Mouse (Mus musculus) forebrain, embryonic 13.5 days (tissue): Measurements from ENCODE around the gene Thap4. TPM values are rescaled to one million over a fixed set of nuclear protein-coding genes. Genes with fewer than 3 reads are reported as not detected.
"Not testable (repeated sequence)": the region's sequence is repeated elsewhere in the genome, so short reads cannot be mapped to it uniquely, and the experiment has no call there.

Source experiments
- ATAC-seq: fragments of 200-750 bp; cut with Nextera tagmentation; 2 replicates; pipeline ENCODE4 v1.8.0; 2017
- H3K27ac ChIP-seq: fragments of 300-500 bp; sonication (generic); 2 replicates; pipeline ENCODE4 v1.5.1; 2015; ENCODE audit warnings: inconsistent platforms, mild to moderate bottlenecking, moderate library complexity
- H3K27me3 ChIP-seq: fragments of 300-500 bp; sonication (generic); 2 replicates; pipeline ENCODE4 v1.6.1; 2015; ENCODE audit warnings: mild to moderate bottlenecking, inconsistent platforms
- H3K36me3 ChIP-seq: fragments of 300-500 bp; sonication (generic); 2 replicates; pipeline ENCODE4 v1.6.1; 2015; ENCODE audit warnings: mild to moderate bottlenecking, inconsistent platforms; ENCODE audit not compliant: poor library complexity, severe bottlenecking
- H3K4me1 ChIP-seq: fragments of 300-500 bp; sonication (generic); 2 replicates; pipeline ENCODE4 v1.6.1; 2015; ENCODE audit warnings: inconsistent platforms
- H3K4me2 ChIP-seq: fragments of 300-500 bp; sonication (generic); 2 replicates; pipeline ENCODE4 v1.6.1; 2015; ENCODE audit warnings: inconsistent platforms, mild to moderate bottlenecking, moderate library complexity
- H3K4me3 ChIP-seq: fragments of 300-500 bp; sonication (generic); 2 replicates; pipeline ENCODE4 v1.5.1; 2015; ENCODE audit warnings: mild to moderate bottlenecking, inconsistent platforms
- H3K9ac ChIP-seq: fragments of 300-500 bp; sonication (generic); 2 replicates; pipeline ENCODE4 v1.6.1; 2015; ENCODE audit warnings: mild to moderate bottlenecking, inconsistent platforms
- H3K9me3 ChIP-seq: fragments of 300-500 bp; sonication (generic); replicated peaks from 2 replicates; pipeline ENCODE4 v1.6.1; 2016; ENCODE audit warnings: inconsistent platforms
- WGBS: fragments of 180-500 bp; shearing (Covaris S2); methylation state at CpG from one replicate; pipeline ENCODE4 v1.1.7; 2015; 5-methylcytosine and 5-hydroxymethylcytosine counted together
- polyA plus RNA-seq: library from polyadenylated mRNA; unstranded; fragments of >200 nt; fragmentation: Nextera tagmentation; extraction: Ambion mirVana; gene quantifications from 2 replicates; pipeline ENCODE4 v1.2.1, GENCODE M21; 2015

The Thap4 gene
- polyA plus RNA-seq, 1 experiment from 2014 or later = 38.0 TPM

GRCm38 (mm10) chr1:93686245-93686960, 68.3 kb downstream of the Thap4 start:
- 1% methylated on average over 51 of the region's 51 CpGs for WGBS
- ATAC-seq = peak; percentile 92

GRCm38 (mm10) chr1:93685401-93686244, 69.0 kb downstream of the Thap4 start, which contains the start of gene Bok:
Gene Bok, plus strand, starts transcription at chr1:93685660.
- peaks cover 7% of the 10 kb centered on the region; the same call in 1 of the 2 replicates for H3K36me3 ChIP-seq
- H3K27ac ChIP-seq = peak within 1 kb of the TSS; percentile 78
- peak; percentile 64 for ATAC-seq
- H3K9ac ChIP-seq = peak within 1 kb of the TSS; percentile 83
- H3K4me3 ChIP-seq = peak within 1 kb of the TSS; percentile 65
- H3K27me3 ChIP-seq = peaks cover 4% of the 10 kb centered on the region
- H3K4me2 ChIP-seq = peak within 1 kb of the TSS; percentile 84
- peaks cover 32% of the 10 kb centered on the region for H3K4me1 ChIP-seq
- no peaks in the 10 kb centered on the region for H3K9me3 ChIP-seq
- WGBS = under 1% methylated on average over 78 of the region's 78 CpGs

More at GRCm38 (mm10) chr1:93686245-93686960, 68.3 kb downstream of the Thap4 start:
- Histone ChIP-seq H3K9ac (peak overlapping the region; percentile 83), H3K4me3 (peak overlapping the region; percentile 65), H3K4me1 (peaks cover 32% of the 10 kb centered on the region), H3K36me3 (peaks cover 15% of the 10 kb centered on the region), H3K27me3 (peaks cover 4% of the 10 kb centered on the region), H3K9me3 (no peaks in the 10 kb centered on the region), H3K27ac (peak overlapping the region; percentile 78), H3K4me2 (peak overlapping the region; percentile 84)

DNA sequence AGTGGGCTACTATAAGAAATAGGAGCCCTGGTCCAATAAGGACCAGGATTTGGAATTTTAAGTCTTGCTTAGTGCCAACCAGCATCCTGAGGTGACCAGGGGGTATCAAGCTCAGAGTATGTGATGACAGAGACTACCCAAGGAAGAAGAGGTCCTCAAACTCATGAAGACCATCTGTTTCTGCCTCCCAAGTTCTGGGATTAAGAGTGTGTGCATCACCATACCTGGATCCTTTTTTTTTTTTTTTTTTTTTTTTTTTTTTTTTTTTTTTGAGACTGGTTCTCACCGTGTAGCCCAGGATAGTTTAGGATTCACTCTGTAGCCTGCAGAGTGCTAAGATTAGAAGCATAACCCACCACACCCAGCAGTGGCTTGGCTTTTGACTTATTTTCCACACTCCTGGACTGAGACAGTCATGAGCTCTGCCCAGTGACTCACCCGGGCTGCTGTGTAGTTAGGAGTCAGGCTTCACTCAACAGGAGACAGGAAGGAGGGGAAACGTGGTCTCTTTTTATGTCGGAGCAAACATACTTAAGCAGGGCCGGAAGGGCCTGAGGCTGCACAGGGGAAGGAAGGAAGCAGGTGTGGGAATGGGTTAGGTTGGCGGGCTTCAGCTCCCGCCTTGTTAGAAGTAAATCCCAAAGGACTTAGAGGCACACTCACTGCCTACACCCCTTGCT, 74.6 kb downstream of the Thap4 start:
- H3K9ac ChIP-seq = no peak overlapping the region
- H3K9me3 ChIP-seq = no peaks in the 10 kb centered on the region
- 80% methylated on average over 7 of the region's 7 CpGs for WGBS
- no peak overlapping the region for H3K27ac ChIP-seq
- no peak overlapping the region for H3K4me2 ChIP-seq
- no peak overlapping the region for H3K4me3 ChIP-seq
- peaks cover 4% of the 10 kb centered on the region for H3K27me3 ChIP-seq
- H3K4me1 ChIP-seq = no peaks in the 10 kb centered on the region
- no peaks in the 10 kb centered on the region for H3K36me3 ChIP-seq
- no peak for ATAC-seq

DNA sequence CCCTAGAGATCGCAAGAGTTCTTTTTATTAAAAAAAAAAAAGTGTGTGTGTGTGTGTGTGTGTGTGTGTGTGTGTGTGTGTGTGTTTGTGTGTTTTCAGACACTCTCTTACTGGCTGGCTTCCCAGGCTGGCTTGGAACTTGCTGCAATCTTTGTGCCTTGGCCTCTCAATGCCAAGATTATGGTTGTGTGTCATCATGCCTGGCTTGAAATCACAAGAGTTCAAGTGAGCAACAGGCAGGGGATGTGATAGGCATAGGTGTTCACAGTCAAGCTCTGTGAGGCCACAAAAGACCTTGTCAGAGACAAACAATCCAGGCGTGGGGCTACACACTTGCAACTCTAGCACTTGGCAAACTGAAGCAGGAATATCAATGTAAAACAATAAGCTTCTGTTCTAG, 76.3 kb downstream of the Thap4 start:
- WGBS = 58% methylated on average over 2 of the region's 2 CpGs
- Histone ChIP-seq H3K27me3 (no peaks in the 10 kb centered on the region), H3K9ac (no peak overlapping the region), H3K36me3 (no peaks in the 10 kb centered on the region), H3K27ac (no peak overlapping the region), H3K4me1 (no peaks in the 10 kb centered on the region), H3K4me3 (no peak overlapping the region), H3K4me2 (no peak overlapping the region), H3K9me3 (no peaks in the 10 kb centered on the region; the same call in 1 of the 2 replicates)
- ATAC-seq = no peak

- H3K9me3 ChIP-seq = no peaks in the 10 kb centered on the region; the same call in 1 of the 2 replicates
- peaks cover 14% of the 10 kb centered on the region; the same call in 1 of the 2 replicates for H3K4me1 ChIP-seq
- H3K9ac ChIP-seq = no peak overlapping the region
- H3K4me3 ChIP-seq = no peak overlapping the region
- no peak overlapping the region for H3K4me2 ChIP-seq
- H3K27ac ChIP-seq = no peak overlapping the region
- no peaks in the 10 kb centered on the region for H3K27me3 ChIP-seq
- H3K36me3 ChIP-seq = no peaks in the 10 kb centered on the region
- 94% methylated on average over 5 of the region's 5 CpGs for WGBS
- no peak for ATAC-seq
Measured at GRCm38 (mm10) chr1:93672682-93673081, 82.0 kb downstream of the Thap4 start.

DNA sequence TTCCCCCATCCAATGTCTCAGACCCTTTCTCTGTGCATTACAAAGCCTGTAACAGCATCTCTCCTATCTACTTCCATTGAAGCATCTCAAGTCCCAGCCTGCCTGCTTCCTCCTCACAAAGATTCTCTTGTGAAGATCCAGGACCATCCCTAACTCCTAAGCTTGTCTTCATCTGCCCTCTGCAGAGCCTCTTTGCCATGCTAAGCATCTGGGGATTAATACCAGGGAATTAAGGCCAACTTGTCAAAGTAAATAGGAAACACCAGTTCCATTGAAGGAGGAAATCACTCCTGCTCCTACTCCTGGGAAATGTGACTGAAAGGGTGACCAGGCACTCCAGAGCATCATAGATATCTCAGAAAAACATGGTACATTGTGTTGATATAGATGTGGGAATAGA, 84.7 kb downstream of the Thap4 start:
- Histone ChIP-seq H3K36me3 (no peaks in the 10 kb centered on the region), H3K9me3 (no peaks in the 10 kb centered on the region; the same call in 1 of the 2 replicates), H3K27me3 (no peaks in the 10 kb centered on the region), H3K4me1 (peaks cover 14% of the 10 kb centered on the region; the same call in 1 of the 2 replicates), H3K9ac (no peak overlapping the region), H3K4me2 (no peak overlapping the region), H3K4me3 (no peak overlapping the region), H3K27ac (no peak overlapping the region)
- ATAC-seq = no peak

DNA sequence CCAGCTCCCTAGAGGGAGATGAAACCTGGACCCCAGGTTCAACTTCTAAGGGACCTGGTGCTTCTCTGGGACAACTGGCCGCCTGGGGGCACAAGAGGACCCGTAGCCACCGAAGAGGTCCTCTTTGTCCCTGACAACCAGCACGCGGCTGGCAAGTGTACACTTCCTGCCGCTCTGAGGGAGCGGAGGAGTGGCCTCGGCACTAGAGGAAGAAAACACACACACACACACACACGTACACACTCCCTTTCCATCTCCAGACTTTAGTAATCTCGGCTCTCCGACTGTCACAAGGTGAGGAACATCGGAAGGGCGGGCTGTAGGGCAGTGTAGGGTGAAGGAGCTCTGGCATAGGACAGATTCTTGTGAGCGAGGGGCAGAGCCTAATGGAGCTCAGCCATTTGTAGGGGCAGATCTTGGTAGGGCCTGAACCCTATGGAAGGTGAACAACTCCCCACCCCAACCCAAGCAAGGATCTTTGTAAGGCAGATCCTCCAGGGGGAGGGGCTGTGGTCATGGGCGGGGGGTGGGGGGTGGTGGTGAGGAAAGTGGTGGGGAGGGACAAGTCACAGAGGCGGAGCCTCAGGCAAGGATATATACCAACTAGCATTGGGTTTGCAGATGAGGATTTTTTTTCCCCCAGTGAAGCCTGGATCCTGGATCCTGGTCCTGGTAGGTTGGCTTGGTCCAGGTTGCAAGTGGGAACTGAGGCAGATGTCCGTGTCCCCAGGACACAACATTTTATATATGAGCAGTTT, 85.7 kb downstream of the Thap4 start:
- peaks cover 14% of the 10 kb centered on the region; the same call in 1 of the 2 replicates for H3K4me1 ChIP-seq
- H3K36me3 ChIP-seq = no peaks in the 10 kb centered on the region
- H3K4me2 ChIP-seq = peak overlapping the region; percentile 64
- H3K9me3 ChIP-seq = no peaks in the 10 kb centered on the region; the same call in 1 of the 2 replicates
- peak overlapping the region; percentile 39 for H3K4me3 ChIP-seq
- H3K27ac ChIP-seq = peak overlapping the region; percentile 31; the same call in 1 of the 2 replicates
- peak; percentile 92 for ATAC-seq
- H3K9ac ChIP-seq = peak overlapping the region; percentile 66
- no peaks in the 10 kb centered on the region for H3K27me3 ChIP-seq
- 12% methylated on average over 17 of the region's 17 CpGs for WGBS

GRCm38 (mm10) chr1:93667760-93668400, 86.8 kb downstream of the Thap4 start:
- no peak overlapping the region for H3K4me3 ChIP-seq
- no peaks in the 10 kb centered on the region for H3K27me3 ChIP-seq
- H3K4me1 ChIP-seq = peaks cover 14% of the 10 kb centered on the region; the same call in 1 of the 2 replicates
- no peak overlapping the region for H3K4me2 ChIP-seq
- H3K36me3 ChIP-seq = no peaks in the 10 kb centered on the region
- H3K9ac ChIP-seq = no peak overlapping the region
- H3K27ac ChIP-seq = no peak overlapping the region
- no peaks in the 10 kb centered on the region for H3K9me3 ChIP-seq
- WGBS = 30% methylated on average over 13 of the region's 13 CpGs
- 0 out of 2 replicates have a peak, but pooled peaks have one; percentile 22 for ATAC-seq

- H3K4me1 ChIP-seq, H3K9me3 ChIP-seq, H3K36me3 ChIP-seq, H3K4me3 ChIP-seq, H3K27ac ChIP-seq, H3K4me2 ChIP-seq, H3K9ac ChIP-seq, ATAC-seq, H3K27me3 ChIP-seq: not testable (repeated sequence)
Measured at GRCm38 (mm10) chr1:93658559-93658958, 96.1 kb downstream of the Thap4 start, which contains the start of gene Stk25. Gene Stk25, minus strand, starts transcription at chr1:93658659.

- no peak overlapping the region for H3K27ac ChIP-seq
- 84% methylated on average over 5 of the region's 5 CpGs for WGBS
- no peak overlapping the region for H3K4me3 ChIP-seq
- H3K9me3 ChIP-seq = 0 out of 2 replicates have a peak, but pooled peaks cover 6% of the 10 kb centered on the region
- H3K36me3 ChIP-seq = no peaks in the 10 kb centered on the region
- H3K4me2 ChIP-seq = no peak overlapping the region
- no peak overlapping the region for H3K9ac ChIP-seq
- no peaks in the 10 kb centered on the region for H3K27me3 ChIP-seq
- no peak for ATAC-seq
- H3K4me1 ChIP-seq = no peaks in the 10 kb centered on the region
Measured at GRCm38 (mm10) chr1:93657025-93657360, 97.7 kb downstream of the Thap4 start.
